Mouse (Mus musculus) testis, adult 2 months (tissue): Measurements from ENCODE around the gene H2-DMb1. TPM values are rescaled to one million over a fixed set of nuclear protein-coding genes. Genes with fewer than 3 reads are reported as not detected.

Source experiments
- H3K27ac ChIP-seq: fragments of 200-500 bp; 2 replicates; pipeline ENCODE4 v1.5.1; 2012; ENCODE audit warnings: low read depth, low read length; ENCODE audit not compliant: control insufficient read depth, insufficient read depth
- H3K27me3 ChIP-seq: fragments of 200-500 bp; 2 replicates; pipeline ENCODE4 v1.6.1; 2012; ENCODE audit warnings: mild to moderate bottlenecking, low read length, moderate library complexity; ENCODE audit not compliant: control insufficient read depth, insufficient read depth
- H3K36me3 ChIP-seq: fragments of 200-500 bp; 2 replicates; pipeline ENCODE4 v1.6.1; 2012; ENCODE audit warnings: mild to moderate bottlenecking, low read length; ENCODE audit not compliant: control insufficient read depth, insufficient read depth
- H3K4me1 ChIP-seq: fragments of 200-500 bp; 2 replicates; pipeline ENCODE4 v1.6.1; 2012; ENCODE audit warnings: low read length; ENCODE audit not compliant: control insufficient read depth, insufficient read depth
- H3K4me3 ChIP-seq: fragments of 200-500 bp; 2 replicates; pipeline ENCODE4 v1.5.1; 2012; ENCODE audit warnings: low read depth, mild to moderate bottlenecking, low read length, moderate library complexity, mixed read lengths; ENCODE audit not compliant: control insufficient read depth
- CTCF ChIP-seq: fragments of 200-500 bp; IDR thresholded peaks from 2 replicates; pipeline ENCODE4 v1.5.1; 2012; ENCODE audit warnings: low read depth, mild to moderate bottlenecking, inconsistent platforms, low read length, moderate library complexity; ENCODE audit not compliant: control insufficient read depth, insufficient read depth, insufficient replicate concordance
- POLR2A ChIP-seq: fragments of 200-500 bp; IDR thresholded peaks from 2 replicates; pipeline ENCODE4 v1.6.1; 2012; ENCODE audit warnings: low read depth, mild to moderate bottlenecking, inconsistent platforms, low read length, moderate library complexity; ENCODE audit not compliant: control insufficient read depth
- polyA plus RNA-seq: library from polyadenylated mRNA; depleted of rRNA; stranded (reverse); fragments of >200 nt; gene quantifications from 2 replicates; pipeline ENCODE4 v1.2.3, GENCODE M21; 2012

H2-DMb1 gene
- polyA plus RNA-seq, 1 experiment = 9.5 TPM

- H3K4me1 ChIP-seq = peaks cover 11% of the 10 kb centered on the region
- peaks cover 2% of the 10 kb centered on the region; the same call in 1 of the 2 replicates for H3K27me3 ChIP-seq
- H3K4me3 ChIP-seq = no peak overlapping the region
- H3K36me3 ChIP-seq = no peaks in the 10 kb centered on the region
- H3K27ac ChIP-seq = no peak overlapping the region
- no peak for TF ChIP-seq CTCF
- no peak for TF ChIP-seq POLR2A
Observed at GRCm38 (mm10) chr17:34201506-34202055, 48.7 kb downstream of the H2-DMb1 start.

- Histone ChIP-seq H3K36me3 (no peaks in the 10 kb centered on the region), H3K27me3 (0 out of 2 replicates have a peak, but pooled peaks cover 2% of the 10 kb centered on the region)
Observed at GRCm38 (mm10) chr17:34202760-34203442, 50.0 kb downstream of the H2-DMb1 start.

GRCm38 (mm10) chr17:34203444-34203843 is 50.6 kb downstream of the H2-DMb1 start, which contains the start of gene Tap2:
Gene Tap2, plus strand, starts transcription at chr17:34203527.
- H3K36me3 ChIP-seq = no peaks in the 10 kb centered on the region
- peaks cover under 1% of the 10 kb centered on the region; the same call in 1 of the 2 replicates for H3K4me1 ChIP-seq
- TF ChIP-seq POLR2A (no peak), CTCF (no peak)
- peak within 1 kb of the TSS; percentile 87 for H3K4me3 ChIP-seq
- H3K27me3 ChIP-seq = no peaks in the 10 kb centered on the region
- no peak within 1 kb of the TSS for H3K27ac ChIP-seq

More at GRCm38 (mm10) chr17:34202760-34203442, 50.0 kb downstream of the H2-DMb1 start:
- Histone ChIP-seq H3K4me3 (no peak overlapping the region), H3K4me1 (peaks cover 4% of the 10 kb centered on the region; the same call in 1 of the 2 replicates), H3K27ac (no peak overlapping the region)
- TF ChIP-seq POLR2A = no peak
- TF ChIP-seq CTCF = no peak

GRCm38 (mm10) chr17:34204303-34205010 is 51.6 kb downstream of the H2-DMb1 start:
- Histone ChIP-seq H3K27me3 (no peaks in the 10 kb centered on the region), H3K36me3 (no peaks in the 10 kb centered on the region), H3K4me1 (no peaks in the 10 kb centered on the region; the same call in 1 of the 2 replicates), H3K27ac (no peak overlapping the region), H3K4me3 (peak overlapping the region; percentile 87)
- TF ChIP-seq CTCF (peak; percentile 76), POLR2A (no peak)

GRCm38 (mm10) chr17:34205021-34205745 is 52.3 kb downstream of the H2-DMb1 start:
- no peaks in the 10 kb centered on the region for H3K36me3 ChIP-seq
- peak overlapping the region; percentile 87; the same call in 1 of the 2 replicates for H3K4me3 ChIP-seq
- H3K27me3 ChIP-seq = no peaks in the 10 kb centered on the region
- TF ChIP-seq CTCF = no peak
- H3K27ac ChIP-seq = no peak overlapping the region
- no peaks in the 10 kb centered on the region; the same call in 1 of the 2 replicates for H3K4me1 ChIP-seq

GRCm38 (mm10) chr17:34205746-34206176 is 52.9 kb downstream of the H2-DMb1 start:
- no peak overlapping the region for H3K4me3 ChIP-seq
- H3K27me3 ChIP-seq = no peaks in the 10 kb centered on the region
- TF ChIP-seq CTCF (no peak), POLR2A (no peak)
- no peaks in the 10 kb centered on the region for H3K36me3 ChIP-seq
- no peak overlapping the region for H3K27ac ChIP-seq
- H3K4me1 ChIP-seq = no peaks in the 10 kb centered on the region; the same call in 1 of the 2 replicates

GRCm38 (mm10) chr17:34206731-34207130 is 53.9 kb downstream of the H2-DMb1 start:
- H3K4me1 ChIP-seq = no peaks in the 10 kb centered on the region; the same call in 1 of the 2 replicates
- no peak overlapping the region for H3K4me3 ChIP-seq
- TF ChIP-seq POLR2A (no peak), CTCF (no peak)
- no peaks in the 10 kb centered on the region for H3K36me3 ChIP-seq
- no peak overlapping the region for H3K27ac ChIP-seq
- H3K27me3 ChIP-seq = no peaks in the 10 kb centered on the region
